Mouse (Mus musculus) spleen, postnatal 10 days (tissue): Measurements from ENCODE around the gene Hsh2d.
A peak's percentile ranks its signal among the peaks of the same experiment; 100 is the strongest.

Experiments
- DNase-seq, 2 experiments: peaks; one replicate each; pipeline ENCODE4 v3.0.0; 2021 to 2022; ENCODE audit warnings: low spot score in 2 of 2

The Hsh2d gene

GRCm38 (mm10) chr8:72189417-72190214 is at the start of gene Hsh2d:
Gene Hsh2d, plus strand, starts transcription at chr8:72189638.
- peak; percentile 41 to 76 for DNase-seq

- DNase-seq, result no peak
Measured at GRCm38 (mm10) chr8:72143256-72143824, 46.1 kb upstream of the Hsh2d start.

- no peak for DNase-seq
Measured at GRCm38 (mm10) chr8:72144345-72144975, 45.0 kb upstream of the Hsh2d start.

GRCm38 (mm10) chr8:72145511-72145910 is 43.9 kb upstream of the Hsh2d start:
- no peak for DNase-seq

GRCm38 (mm10) chr8:72146056-72146455 is 43.4 kb upstream of the Hsh2d start:
- DNase-seq, result no peak

GRCm38 (mm10) chr8:72146556-72146955 is 42.9 kb upstream of the Hsh2d start:
- no peak for DNase-seq

- no peak for DNase-seq
Measured at GRCm38 (mm10) chr8:72147266-72147665, 42.2 kb upstream of the Hsh2d start.

GRCm38 (mm10) chr8:72149056-72149455 is 40.4 kb upstream of the Hsh2d start:
- no peak for DNase-seq

- DNase-seq, result no peak
Measured at GRCm38 (mm10) chr8:72151418-72152078, 37.9 kb upstream of the Hsh2d start.

GRCm38 (mm10) chr8:72153382-72153781 is 36.1 kb upstream of the Hsh2d start:
- DNase-seq, result no peak

GRCm38 (mm10) chr8:72158096-72158495 is 31.3 kb upstream of the Hsh2d start:
- no peak for DNase-seq

- no peak for DNase-seq
Measured at GRCm38 (mm10) chr8:72158726-72159125, 30.7 kb upstream of the Hsh2d start.

GRCm38 (mm10) chr8:72160007-72160406 is 29.4 kb upstream of the Hsh2d start:
- DNase-seq, result no peak

- peak; percentile 99 to 100 for DNase-seq
Measured at GRCm38 (mm10) chr8:72160707-72161697, 28.4 kb upstream of the Hsh2d start, which contains the start of gene Rab8a. Gene Rab8a, plus strand, starts transcription at chr8:72161200.

- no peak for DNase-seq
Measured at GRCm38 (mm10) chr8:72162821-72163220, 26.6 kb upstream of the Hsh2d start.

GRCm38 (mm10) chr8:72169098-72169668 is 20.3 kb upstream of the Hsh2d start:
- DNase-seq, result peak in 1 of 2 experiments; percentile 64

- DNase-seq, result peak in 1 of 2 experiments; percentile 55
Measured at GRCm38 (mm10) chr8:72169681-72170249, 19.7 kb upstream of the Hsh2d start.

- DNase-seq, result peak; percentile 60 to 85
Measured at GRCm38 (mm10) chr8:72177346-72177925, 12.0 kb upstream of the Hsh2d start.

- peak in 1 of 2 experiments; percentile 45 for DNase-seq
Measured at GRCm38 (mm10) chr8:72183554-72184202, 5.8 kb upstream of the Hsh2d start.
